Mouse (Mus musculus) CH12.LX (cell line): ENCODE measurements around the gene Otud7b. TPM values are rescaled to one million over a fixed set of nuclear protein-coding genes. Genes with fewer than 3 reads are reported as not detected.

Experiments used
- DNase-seq: peaks from one replicate; pipeline ENCODE4 v3.0.0-alpha.2; 2013; ENCODE audit errors: extremely low read depth
- H3K27ac ChIP-seq: 2 replicates; pipeline ENCODE4 v1.5.1; 2012; ENCODE audit warnings: low read depth, mild to moderate bottlenecking, control low read depth, moderate library complexity; ENCODE audit not compliant: insufficient read depth
- H3K27me3 ChIP-seq: replicated peaks from 2 replicates; pipeline ENCODE3; 2012; ENCODE audit warnings: inconsistent platforms
- H3K36me3 ChIP-seq, 2 experiments: replicated peaks in 1 of 2; 2 replicates each; pipeline versions ENCODE3 to v1.6.1; 2012; ENCODE audit warnings: inconsistent platforms in 1 of 2, low read length in 1 of 2, mild to moderate bottlenecking in 1 of 2, mixed read lengths in 1 of 2, moderate library complexity in 1 of 2; ENCODE audit not compliant: control insufficient read depth in 1 of 2, insufficient read depth in 1 of 2
- H3K4me1 ChIP-seq, 2 experiments: 2 replicates each; pipeline ENCODE4 v1.6.1; 2012; ENCODE audit warnings: inconsistent platforms in 1 of 2, moderate library complexity in 1 of 2; ENCODE audit not compliant: insufficient read depth in 2 of 2, control insufficient read depth in 1 of 2
- H3K4me2 ChIP-seq: 2 replicates; pipeline ENCODE4 v1.6.1; 2012; ENCODE audit warnings: low read depth, mild to moderate bottlenecking, control low read depth; ENCODE audit not compliant: poor library complexity, insufficient read depth, severe bottlenecking
- H3K4me3 ChIP-seq, 3 experiments: fragments of 150-350 bp in 1 of 3; sonication (generic) in 1 of 3; replicated peaks in 1 of 3; 2 replicates each; pipeline versions ENCODE3 to v1.5.1; 2011 to 2012; ENCODE audit warnings: low read depth in 2 of 3, low read length in 2 of 3, mild to moderate bottlenecking in 2 of 3, moderate library complexity in 2 of 3, control low read depth in 1 of 3, improper control_type of control experiment in 1 of 3, inconsistent platforms in 1 of 3, mixed read lengths in 1 of 3; ENCODE audit not compliant: poor library complexity in 1 of 3
- H3K79me2 ChIP-seq: replicated peaks from 2 replicates; pipeline ENCODE4 v1.6.1; 2012; ENCODE audit warnings: mild to moderate bottlenecking, moderate library complexity; ENCODE audit not compliant: control insufficient read depth, poor library complexity, insufficient read depth, severe bottlenecking; ENCODE audit errors: extremely low read depth
- H3K9ac ChIP-seq: 2 replicates; pipeline ENCODE4 v1.6.1; 2012; ENCODE audit warnings: low read depth, mild to moderate bottlenecking, control low read depth, moderate library complexity; ENCODE audit not compliant: insufficient read depth
- H3K9me3 ChIP-seq: replicated peaks from 2 replicates; pipeline ENCODE3; 2012; ENCODE audit warnings: low read length, inconsistent platforms, mixed read lengths
- BHLHE40 ChIP-seq: IDR thresholded peaks from 2 replicates; pipeline ENCODE4 v1.6.1; 2011; ENCODE audit warnings: mild to moderate bottlenecking, low read depth, low read length, improper control_type of control experiment
- CHD1 ChIP-seq: IDR thresholded peaks from 2 replicates; pipeline ENCODE4 v1.6.1; 2012; ENCODE audit warnings: low read depth, low read length, improper control_type of control experiment, inconsistent platforms
- CHD2 ChIP-seq: IDR thresholded peaks from 2 replicates; pipeline ENCODE4 v1.6.1; 2011; ENCODE audit warnings: low read length, improper control_type of control experiment
- CTCF ChIP-seq, 2 experiments: IDR thresholded peaks in 1 of 2; conservative IDR thresholded peaks in 1 of 2; 2 replicates each; pipeline ENCODE4 v1.5.1; 2011 to 2012; ENCODE audit warnings: low read depth in 2 of 2, low read length in 2 of 2, improper control_type of control experiment in 1 of 2, inconsistent platforms in 1 of 2, mild to moderate bottlenecking in 1 of 2, moderate library complexity in 1 of 2
- E2F4 ChIP-seq: IDR thresholded peaks from 2 replicates; pipeline ENCODE4 v1.6.1; 2011; ENCODE audit warnings: low read depth, low read length, improper control_type of control experiment; ENCODE audit not compliant: insufficient replicate concordance
- ELF1 ChIP-seq: IDR thresholded peaks from 2 replicates; pipeline ENCODE4 v1.6.1; 2014; ENCODE audit warnings: low read depth, mild to moderate bottlenecking, inconsistent platforms, low read length, improper control_type of control experiment
- GABPA ChIP-seq: IDR thresholded peaks from 2 replicates; pipeline ENCODE4 v1.6.1; 2012; ENCODE audit warnings: low read depth, low read length, improper control_type of control experiment, inconsistent platforms; ENCODE audit not compliant: insufficient replicate concordance
- IRF4 ChIP-seq: IDR thresholded peaks from 2 replicates; pipeline ENCODE4 v1.6.1; 2014; ENCODE audit warnings: low read depth, mild to moderate bottlenecking, inconsistent platforms, low read length, improper control_type of control experiment
- JUN ChIP-seq: IDR thresholded peaks from 2 replicates; pipeline ENCODE4 v1.6.1; 2011; ENCODE audit warnings: low read depth, mild to moderate bottlenecking, low read length, improper control_type of control experiment, moderate library complexity; ENCODE audit not compliant: insufficient read depth
- KAT2A ChIP-seq: IDR thresholded peaks from 2 replicates; pipeline ENCODE4 v1.6.1; 2012; ENCODE audit warnings: low read length, improper control_type of control experiment, inconsistent platforms; ENCODE audit not compliant: insufficient replicate concordance
- MAFK ChIP-seq: IDR thresholded peaks from 2 replicates; pipeline ENCODE4 v1.6.1; 2011; ENCODE audit warnings: low read length, improper control_type of control experiment; ENCODE audit not compliant: insufficient replicate concordance
- MAZ ChIP-seq: IDR thresholded peaks from 2 replicates; pipeline ENCODE4 v1.6.1; 2012; ENCODE audit warnings: low read depth, mild to moderate bottlenecking, inconsistent platforms, low read length, improper control_type of control experiment, moderate library complexity
- MEF2A ChIP-seq: IDR thresholded peaks from 2 replicates; pipeline ENCODE4 v1.6.1; 2014; ENCODE audit warnings: low read depth, mild to moderate bottlenecking, inconsistent platforms, low read length, improper control_type of control experiment, borderline replicate concordance
- MXI1 ChIP-seq: IDR thresholded peaks from 2 replicates; pipeline ENCODE4 v1.6.1; 2011; ENCODE audit warnings: mild to moderate bottlenecking, low read depth, low read length, improper control_type of control experiment
- NELFE ChIP-seq: IDR thresholded peaks from 2 replicates; pipeline ENCODE4 v1.6.1; 2011; ENCODE audit warnings: low read depth, low read length, improper control_type of control experiment
- NRF1 ChIP-seq: IDR thresholded peaks from 2 replicates; pipeline ENCODE4 v1.6.1; 2014; ENCODE audit warnings: low read depth, mild to moderate bottlenecking, inconsistent platforms, low read length, improper control_type of control experiment, moderate library complexity
- POLR2A ChIP-seq: IDR thresholded peaks from 2 replicates; pipeline ENCODE4 v1.6.1; 2011; ENCODE audit warnings: low read depth, mild to moderate bottlenecking, improper control_type of control experiment, low read length
- RAD21 ChIP-seq: IDR thresholded peaks from 2 replicates; pipeline ENCODE4 v1.6.1; 2011; ENCODE audit warnings: low read depth, mild to moderate bottlenecking, low read length, improper control_type of control experiment, moderate library complexity
- RCOR1 ChIP-seq: conservative IDR thresholded peaks from 2 replicates; pipeline ENCODE4 v1.6.1; 2012; ENCODE audit warnings: low read depth, mild to moderate bottlenecking, inconsistent platforms, low read length, improper control_type of control experiment
- SIN3A ChIP-seq: IDR thresholded peaks from 2 replicates; pipeline ENCODE4 v1.6.1; 2012; ENCODE audit warnings: low read length, improper control_type of control experiment, inconsistent platforms
- SMC3 ChIP-seq: IDR thresholded peaks from 2 replicates; pipeline ENCODE4 v1.6.1; 2011; ENCODE audit warnings: low read depth, low read length, improper control_type of control experiment
- TBP ChIP-seq: conservative IDR thresholded peaks from 2 replicates; pipeline ENCODE4 v1.6.1; 2011; ENCODE audit warnings: low read depth, low read length, improper control_type of control experiment
- TCF12 ChIP-seq: IDR thresholded peaks from 2 replicates; pipeline ENCODE4 v1.6.1; 2014; ENCODE audit warnings: low read depth, mild to moderate bottlenecking, inconsistent platforms, low read length, improper control_type of control experiment
- USF1 ChIP-seq: IDR thresholded peaks from 2 replicates; pipeline ENCODE4 v1.6.1; 2014; ENCODE audit warnings: low read depth, mild to moderate bottlenecking, inconsistent platforms, low read length, improper control_type of control experiment
- ZKSCAN1 ChIP-seq: IDR thresholded peaks from 2 replicates; pipeline ENCODE4 v1.6.1; 2012; ENCODE audit warnings: low read depth, inconsistent platforms, low read length, improper control_type of control experiment, borderline replicate concordance
- ZMIZ1 ChIP-seq: IDR thresholded peaks from 2 replicates; pipeline ENCODE4 v1.6.1; 2012; ENCODE audit warnings: low read depth, mild to moderate bottlenecking, inconsistent platforms, low read length, improper control_type of control experiment
- dilution Hi-C: fragments of 300-500 bp; cut with MboI; formaldehyde crosslinking; loops from 2 replicates; pipeline ENCODE4 v1.14.3; 2020; ENCODE audit warnings: low sequenced_read_pairs; ENCODE audit not compliant: extremely low pct_unique_long_range_greater_than_20kb, extremely low pct_ligation_motif_present
- in situ Hi-C: fragments of 300-500 bp; cut with MboI; formaldehyde crosslinking; loops from 3 replicates; pipeline ENCODE4 v1.14.3; 2019; ENCODE audit warnings: low sequenced_read_pairs, low pct_ligation_motif_present, low pct_unique_long_range_greater_than_20kb, mixed read lengths
- polyA plus RNA-seq: library from polyadenylated mRNA; unstranded; fragments of >175 nt; gene quantifications from 2 replicates; pipeline ENCODE4 v1.2.1, GENCODE M21; 2012; ENCODE audit warnings: low read depth; ENCODE audit not compliant: insufficient read length
- total RNA-seq, 2 experiments: library from RNA; depleted of rRNA; stranded (reverse); fragments of 300-350 nt in 1 of 2; fragments of >200 nt in 1 of 2; gene quantifications; 2 replicates each; pipeline ENCODE4 v1.2.3; 2012 to 2014

Gene Otud7b
- total and polyA plus RNA-seq, 3 experiments, result 12.3 to 17.7 (median 14.9) TPM

GRCm38 (mm10) chr3:96113251-96113650 lies 8.9 kb downstream of the Otud7b start:
- in situ Hi-C loops, result no loop called here
- H3K4me1 ChIP-seq, result peaks cover 0 to 23% of the 10 kb centered on the region in 2 experiments; a peak in 2 of 4 replicates
- TF ChIP-seq MAFK (no peak), NRF1 (no peak), SMC3 (no peak), NELFE (no peak), RAD21 (no peak), POLR2A (no peak), E2F4 (no peak), KAT2A (no peak), MEF2A (no peak), CTCF (conservative IDR thresholded peaks at IDR 0.05 in 1 of 2, IDR thresholded peaks at IDR 0.05 in 1 of 2; ENCODE audit: low read depth in 2 of 2, low read length in 2 of 2) (no peak)
- dilution Hi-C loops, result no loop called here
- H3K27ac ChIP-seq, result no peak overlapping the region
- H3K36me3 ChIP-seq, result peaks cover 2 to 59% of the 10 kb centered on the region in 2 experiments
- H3K4me3 ChIP-seq, result no peak overlapping the region
- no peak overlapping the region for H3K4me2 ChIP-seq
- no peaks in the 10 kb centered on the region for H3K27me3 ChIP-seq
- DNase-seq, result no peak
- H3K79me2 ChIP-seq, result peaks cover 24% of the 10 kb centered on the region
- H3K9me3 ChIP-seq, result no peaks in the 10 kb centered on the region
- H3K9ac ChIP-seq, result no peak overlapping the region

GRCm38 (mm10) chr3:96118142-96118541 lies 13.8 kb downstream of the Otud7b start:
- H3K79me2 ChIP-seq, result peaks cover 14% of the 10 kb centered on the region
- H3K9ac ChIP-seq, result no peak overlapping the region
- TF ChIP-seq TCF12 (no peak), E2F4 (no peak), CHD1 (no peak), USF1 (no peak), KAT2A (no peak), MEF2A (no peak), MAZ (no peak), JUN (no peak)
- DNase-seq, result no peak
- dilution Hi-C loops, result no loop called here
- no peak overlapping the region for H3K27ac ChIP-seq
- H3K4me3 ChIP-seq, result no peak overlapping the region
- in situ Hi-C loops, result no loop called here
- no peaks in the 10 kb centered on the region for H3K27me3 ChIP-seq
- no peaks in the 10 kb centered on the region for H3K9me3 ChIP-seq
- H3K4me2 ChIP-seq, result no peak overlapping the region
- peaks cover 0 to 26% of the 10 kb centered on the region in 2 experiments; a peak in 2 of 4 replicates for H3K4me1 ChIP-seq
- peaks cover 2 to 52% of the 10 kb centered on the region in 2 experiments for H3K36me3 ChIP-seq

GRCm38 (mm10) chr3:96118702-96119101 lies 14.4 kb downstream of the Otud7b start:
- no peak overlapping the region for H3K27ac ChIP-seq
- TF ChIP-seq IRF4, result no peak
- no peak for TF ChIP-seq MAFK
- TF ChIP-seq POLR2A, result no peak
- TF ChIP-seq ZMIZ1, result no peak
- no peak for TF ChIP-seq ZKSCAN1
- TF ChIP-seq CHD2, result no peak
- TF ChIP-seq ELF1, result no peak
- no peak for TF ChIP-seq RCOR1
- no peak for TF ChIP-seq MXI1
- TF ChIP-seq RAD21, result no peak
- TF ChIP-seq TBP, result no peak
- no peak for TF ChIP-seq NELFE
- no peak for TF ChIP-seq BHLHE40
- TF ChIP-seq GABPA, result no peak
- no peak for TF ChIP-seq SIN3A
- TF ChIP-seq, all 38 proteins: peak for 0
- Histone ChIP-seq H3K9ac (no peak overlapping the region), H3K79me2 (peaks cover 10% of the 10 kb centered on the region; the same call in 1 of the 2 replicates), H3K36me3 (peaks cover 0 to 47% of the 10 kb centered on the region in 2 experiments), H3K4me3 (no peak overlapping the region), H3K27me3 (no peaks in the 10 kb centered on the region), H3K9me3 (no peaks in the 10 kb centered on the region), H3K4me1 (peaks cover 0 to 26% of the 10 kb centered on the region in 2 experiments; a peak in 2 of 4 replicates), H3K4me2 (no peak overlapping the region)
- no peak for DNase-seq
- dilution Hi-C loops, result no loop called here
- in situ Hi-C loops, result no loop called here
